Mouse (Mus musculus) layer of hippocampus, postnatal 10 days (tissue): ENCODE results near the gene Slc17a4. TPM values are rescaled to one million over a fixed set of nuclear protein-coding genes. Genes with fewer than 3 reads are reported as not detected.

Source experiments
- DNase-seq, 2 experiments: peaks; one replicate each; pipeline ENCODE4 v3.0.0; 2021; ENCODE audit warnings: low spot score in 2 of 2
- microRNA-seq, 2 experiments: library from miRNA; unstranded; fragments of <30 nt; microRNA quantifications; one replicate each; pipeline ENCODE4 v1.2.0; 2021
- total RNA-seq, 2 experiments: library from RNA; stranded (reverse); gene quantifications; 2 replicates each; pipeline ENCODE4 v1.2.3; 2021

Slc17a4 gene
- total RNA-seq, 2 experiments from 2014 or later: not detected

- DNase-seq: no peak
Observed at GRCm38 (mm10) chr13:23892592-23893268, 22.1 kb downstream of the Slc17a4 start.

- DNase-seq: no peak
Observed at GRCm38 (mm10) chr13:23889011-23889605, 25.7 kb downstream of the Slc17a4 start.

- no peak for DNase-seq
Observed at GRCm38 (mm10) chr13:23887026-23887725, 27.6 kb downstream of the Slc17a4 start.

GRCm38 (mm10) chr13:23885540-23885939, 29.3 kb downstream of the Slc17a4 start:
- no peak for DNase-seq

GRCm38 (mm10) chr13:23879636-23880035, 35.2 kb downstream of the Slc17a4 start:
- DNase-seq: no peak

GRCm38 (mm10) chr13:23879106-23879505, 35.7 kb downstream of the Slc17a4 start:
- DNase-seq: no peak

GRCm38 (mm10) chr13:23873141-23873540, 41.7 kb downstream of the Slc17a4 start:
- no peak for DNase-seq

- DNase-seq: no peak
Observed at GRCm38 (mm10) chr13:23869996-23870395, 44.8 kb downstream of the Slc17a4 start.

- DNase-seq: no peak
Observed at GRCm38 (mm10) chr13:23868790-23869533, 45.8 kb downstream of the Slc17a4 start.

GRCm38 (mm10) chr13:23867405-23867804, 47.4 kb downstream of the Slc17a4 start, which contains the start of gene Slc17a1:
Slc17a1 (plus strand) TSS chr13:23867750.
- DNase-seq: no peak

- DNase-seq: no peak
Observed at GRCm38 (mm10) chr13:23867000-23867399, 47.8 kb downstream of the Slc17a4 start.

GRCm38 (mm10) chr13:23866086-23866710, 48.6 kb downstream of the Slc17a4 start:
- DNase-seq: no peak

- DNase-seq: no peak
Observed at GRCm38 (mm10) chr13:23864711-23865110, 50.1 kb downstream of the Slc17a4 start.

GRCm38 (mm10) chr13:23861815-23862214, 53.0 kb downstream of the Slc17a4 start:
- DNase-seq: no peak

- DNase-seq: no peak
Observed at GRCm38 (mm10) chr13:23856401-23856800, 58.4 kb downstream of the Slc17a4 start.

- no peak for DNase-seq
Observed at GRCm38 (mm10) chr13:23849299-23849698, 65.5 kb downstream of the Slc17a4 start.

Small RNA genes within 50 kb of the gene (microRNA-seq; reads per million reads assigned to microRNA genes)
- 0 reads per million in 2 experiments for gene Gm44344

Other genes starting within 250 kb of the Slc17a4 start
- 1 to 10 TPM; 2.6 to 3.3 TPM for gene Hist1h2ac, start 231.1 kb downstream of the Slc17a4 start, total RNA-seq
- gene Hist1h2bc, start 230.8 kb downstream of the Slc17a4 start, total RNA-seq: 10 to 100 TPM; 27.9 to 28.0 TPM
- not detected for gene Hist1h1t, start 219.2 kb downstream of the Slc17a4 start, total RNA-seq
- gene Hist1h4c, start 216.6 kb downstream of the Slc17a4 start, total RNA-seq: 100 to 1,000 TPM; 102 to 111 TPM
- 1 to 10 TPM; 3.4 to 5.9 TPM for gene Hfe, start 204.2 kb downstream of the Slc17a4 start, total RNA-seq
- 100 to 1,000 TPM in 1 of 2 experiments, 10 to 100 TPM in 1; 87.1 to 106 TPM for gene Hist1h1c, start 176.2 kb downstream of the Slc17a4 start, total RNA-seq
- 10 to 100 TPM; 23.5 to 26.8 TPM for gene Hist1h3c, start 169.4 kb downstream of the Slc17a4 start, total RNA-seq
- 10 to 100 TPM; 38.1 to 45.9 TPM for gene Hist1h2bb, start 168.3 kb downstream of the Slc17a4 start, total RNA-seq
- 10 to 100 TPM; 65.7 to 68.4 TPM for gene Hist1h2ab, start 163.9 kb downstream of the Slc17a4 start, total RNA-seq
- 10 to 100 TPM; 67.7 to 73.1 TPM for gene Hist1h3b, start 162.7 kb downstream of the Slc17a4 start, total RNA-seq
- 10 to 100 TPM; 80.9 to 84.6 TPM for gene Hist1h4b, start 158.0 kb downstream of the Slc17a4 start, total RNA-seq
- 10 to 100 TPM; 71.9 to 72.7 TPM for gene Hist1h4a, start 153.8 kb downstream of the Slc17a4 start, total RNA-seq
- gene Hist1h3a, start 152.6 kb downstream of the Slc17a4 start, total RNA-seq: 10 to 100 TPM; 68.7 to 70.1 TPM
- gene Hist1h1a, start 151.3 kb downstream of the Slc17a4 start, total RNA-seq: 10 to 100 TPM; 47.3 to 51.5 TPM
- not detected for gene Trim38, start 145.1 kb downstream of the Slc17a4 start, total RNA-seq
- gene Slc17a2, start 108.0 kb downstream of the Slc17a4 start, total RNA-seq: not detected
- gene Slc17a3, start 75.6 kb downstream of the Slc17a4 start, total RNA-seq: not detected
- not detected for gene Slc17a1, start 47.3 kb downstream of the Slc17a4 start, total RNA-seq
- not detected for gene Hist1h2ba, start 19.1 kb upstream of the Slc17a4 start, total RNA-seq
- gene Hist1h2aa, start 19.5 kb upstream of the Slc17a4 start, total RNA-seq: not detected
- gene Scgn, start 76.2 kb upstream of the Slc17a4 start, total RNA-seq: under 1 TPM; 0.75 to 0.78 TPM